Mouse (Mus musculus) urinary bladder, postnatal 14 days (tissue): Measurements from ENCODE around the gene Btbd18.
"Not testable (repeated sequence)": the region's sequence is repeated elsewhere in the genome, so short reads cannot be mapped to it uniquely, and the experiment has no call there.

ENCODE experiments used
- DNase-seq: peaks from one replicate; pipeline ENCODE4 v3.0.0; 2021; ENCODE audit warnings: low spot score

Gene Btbd18

GRCm38 (mm10) chr2:84647051-84647568, 11.8 kb upstream of the Btbd18 start:
- DNase-seq, result no peak

GRCm38 (mm10) chr2:84648369-84648768, 10.5 kb upstream of the Btbd18 start:
- DNase-seq, result no peak

- peak; percentile 28 for DNase-seq
Observed at GRCm38 (mm10) chr2:84649674-84650073, 9.2 kb upstream of the Btbd18 start.

DNA sequence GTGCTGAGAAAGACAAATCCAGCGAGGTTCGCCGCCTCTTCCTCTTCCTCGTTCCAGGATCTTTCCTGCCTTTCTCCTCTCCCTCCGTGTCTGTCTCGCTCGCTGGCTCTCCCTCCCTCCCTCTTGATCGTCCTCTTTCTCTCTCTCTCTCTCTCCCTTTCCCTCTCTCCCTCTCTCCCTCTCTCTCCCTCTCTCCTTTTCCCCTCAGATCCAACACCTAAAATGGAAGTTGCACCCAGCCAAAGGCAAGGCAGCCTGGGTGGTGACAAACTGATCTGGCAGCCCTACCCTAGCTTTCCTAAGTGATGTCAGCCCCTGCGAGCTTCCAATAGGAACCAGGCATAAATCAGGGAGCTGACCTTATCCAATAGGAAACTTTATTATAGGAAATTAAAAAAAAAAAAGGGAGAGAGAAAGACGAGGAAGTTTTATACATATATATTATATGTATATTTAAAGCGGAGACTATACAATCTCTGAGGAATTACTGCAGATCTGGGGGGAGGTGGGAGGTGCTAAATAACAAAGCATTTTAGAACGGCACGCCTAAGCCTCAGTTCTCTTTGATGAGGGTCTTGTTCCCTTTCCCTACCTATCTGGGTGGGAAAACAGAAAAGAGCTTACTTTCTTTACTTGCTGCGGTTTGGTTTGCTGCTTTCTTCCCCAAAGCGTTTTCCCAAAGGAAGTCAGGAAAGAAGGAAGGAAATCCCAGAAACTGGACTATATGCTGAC, 8.2 kb upstream of the Btbd18 start, which contains the start of gene Ctnnd1:
Gene Ctnnd1, minus strand, starts transcription at position 302 of the 732 bp plus-strand sequence.
- peak; percentile 87 for DNase-seq

- DNase-seq, result no peak
Observed at GRCm38 (mm10) chr2:84653354-84653753, 5.5 kb upstream of the Btbd18 start.

- DNase-seq, result no peak
Observed at GRCm38 (mm10) chr2:84655864-84656263, 3.0 kb upstream of the Btbd18 start.

GRCm38 (mm10) chr2:84660253-84660652, 1.4 kb downstream of the Btbd18 start:
- peak; percentile 53 for DNase-seq

- peak; percentile 50 for DNase-seq
Observed at GRCm38 (mm10) chr2:84662866-84663265, 4.0 kb downstream of the Btbd18 start.

DNA sequence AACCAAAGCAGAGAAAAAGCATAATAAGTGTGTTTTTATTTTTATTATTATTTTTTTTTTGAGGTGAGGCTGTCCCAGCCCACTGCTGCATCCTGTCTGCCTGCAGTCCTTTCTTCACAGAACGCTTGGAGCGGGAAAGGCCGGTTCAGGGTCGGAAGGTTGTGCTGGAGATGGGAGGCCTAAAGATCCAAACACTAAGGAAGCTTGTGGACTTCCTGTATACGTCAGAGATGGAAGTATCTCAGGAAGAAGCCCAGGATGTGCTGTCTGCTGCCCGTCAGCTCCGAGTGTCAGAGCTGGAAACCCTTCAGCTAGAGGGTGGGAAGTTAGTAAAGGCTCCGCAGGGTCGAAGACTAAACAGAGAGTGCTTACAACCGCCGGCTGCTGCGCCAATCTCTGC, 7.2 kb downstream of the Btbd18 start:
- DNase-seq, result no peak

DNA sequence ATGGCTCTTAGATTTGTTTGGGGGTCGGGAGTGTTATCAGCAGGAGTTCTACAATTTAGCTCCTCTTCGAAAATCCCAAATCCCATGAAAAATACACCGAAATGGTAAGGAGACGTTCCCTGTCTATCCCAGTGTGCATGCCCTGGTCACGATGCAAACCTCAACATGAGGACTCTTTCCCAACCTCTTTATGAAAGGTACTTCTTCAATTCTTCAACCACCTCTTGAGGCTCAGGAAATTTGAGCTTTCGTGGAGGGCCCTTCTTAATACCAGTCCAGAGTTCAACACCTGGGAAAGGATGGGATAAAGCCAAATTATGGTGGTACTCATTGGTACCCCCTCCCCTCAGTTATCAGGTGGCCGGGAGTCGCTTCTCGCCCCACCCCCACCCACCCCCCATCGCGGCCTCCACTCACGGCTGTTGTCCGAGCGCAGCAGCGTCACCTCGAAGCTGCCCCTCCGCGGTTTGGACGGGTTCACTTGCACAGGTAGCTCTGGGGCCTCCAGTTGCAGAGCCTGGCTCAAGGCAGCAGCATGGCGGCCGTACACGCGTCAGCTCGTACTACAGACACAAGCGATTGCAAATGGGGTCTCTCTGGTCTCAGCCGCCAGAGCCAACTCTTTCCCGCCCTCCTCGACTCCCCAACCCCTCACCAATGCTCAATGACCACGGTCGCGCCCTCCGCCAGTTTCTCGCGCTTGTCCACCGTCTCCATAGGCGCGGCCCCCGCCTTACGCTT, 11.1 kb downstream of the Btbd18 start:
- peak; percentile 36 for DNase-seq

DNA sequence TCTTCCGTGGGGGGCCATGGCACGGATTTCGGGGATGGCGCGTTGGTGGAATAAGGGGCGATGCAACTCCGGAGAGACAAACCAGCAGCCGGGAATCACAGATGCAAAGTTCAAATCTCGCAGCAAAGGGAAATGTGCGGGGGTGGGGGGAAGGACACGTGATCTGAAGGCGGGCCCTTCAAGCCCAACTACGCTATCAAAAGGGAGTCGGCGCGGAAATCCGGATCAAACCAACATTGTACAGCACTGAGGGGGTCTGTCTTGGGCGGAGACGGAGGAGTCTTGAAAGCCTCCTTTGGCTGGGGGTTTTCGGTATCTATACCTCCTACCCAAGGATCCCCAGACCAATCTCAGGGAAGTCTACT, 11.7 kb downstream of the Btbd18 start, which contains the start of gene Selenoh:
Gene Selenoh, minus strand, starts transcription at position 202 of the 365 bp plus-strand sequence.
- DNase-seq, result peak; percentile 86

GRCm38 (mm10) chr2:84671535-84671934, 12.7 kb downstream of the Btbd18 start:
- not testable (repeated sequence) for DNase-seq

DNA sequence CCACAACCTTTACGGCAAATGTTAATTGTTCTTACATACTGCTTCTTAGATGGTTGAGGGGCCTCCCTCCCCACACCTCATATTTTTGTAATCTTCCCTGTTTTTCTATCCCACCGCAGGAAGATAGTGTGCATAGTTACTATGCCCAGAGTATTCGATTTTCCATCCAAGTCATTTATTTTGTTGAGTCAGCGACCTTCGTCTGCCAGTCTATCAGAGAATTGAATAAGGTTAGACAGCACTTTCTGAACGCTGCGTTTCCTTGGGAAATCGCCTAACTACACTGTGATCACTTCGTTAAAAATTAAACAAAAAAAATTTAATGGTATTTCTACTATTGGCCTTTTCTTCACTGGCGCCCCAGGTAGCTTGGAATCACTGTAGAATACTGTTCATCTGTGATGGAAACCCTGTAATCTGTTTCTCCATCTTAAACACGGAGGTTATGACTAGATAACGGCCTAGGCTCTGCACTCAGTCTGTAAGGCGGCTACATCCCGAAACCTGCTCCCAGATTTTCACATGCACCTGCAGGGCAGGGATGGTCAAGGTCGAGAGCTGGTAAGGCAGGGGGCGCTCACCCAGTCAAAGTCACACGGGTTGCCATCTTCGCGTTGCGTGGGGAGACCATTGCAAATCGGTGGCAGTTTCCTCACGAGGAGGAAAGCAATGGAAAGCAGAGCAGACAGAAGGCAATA, 18.5 kb downstream of the Btbd18 start:
- no peak for DNase-seq

DNA sequence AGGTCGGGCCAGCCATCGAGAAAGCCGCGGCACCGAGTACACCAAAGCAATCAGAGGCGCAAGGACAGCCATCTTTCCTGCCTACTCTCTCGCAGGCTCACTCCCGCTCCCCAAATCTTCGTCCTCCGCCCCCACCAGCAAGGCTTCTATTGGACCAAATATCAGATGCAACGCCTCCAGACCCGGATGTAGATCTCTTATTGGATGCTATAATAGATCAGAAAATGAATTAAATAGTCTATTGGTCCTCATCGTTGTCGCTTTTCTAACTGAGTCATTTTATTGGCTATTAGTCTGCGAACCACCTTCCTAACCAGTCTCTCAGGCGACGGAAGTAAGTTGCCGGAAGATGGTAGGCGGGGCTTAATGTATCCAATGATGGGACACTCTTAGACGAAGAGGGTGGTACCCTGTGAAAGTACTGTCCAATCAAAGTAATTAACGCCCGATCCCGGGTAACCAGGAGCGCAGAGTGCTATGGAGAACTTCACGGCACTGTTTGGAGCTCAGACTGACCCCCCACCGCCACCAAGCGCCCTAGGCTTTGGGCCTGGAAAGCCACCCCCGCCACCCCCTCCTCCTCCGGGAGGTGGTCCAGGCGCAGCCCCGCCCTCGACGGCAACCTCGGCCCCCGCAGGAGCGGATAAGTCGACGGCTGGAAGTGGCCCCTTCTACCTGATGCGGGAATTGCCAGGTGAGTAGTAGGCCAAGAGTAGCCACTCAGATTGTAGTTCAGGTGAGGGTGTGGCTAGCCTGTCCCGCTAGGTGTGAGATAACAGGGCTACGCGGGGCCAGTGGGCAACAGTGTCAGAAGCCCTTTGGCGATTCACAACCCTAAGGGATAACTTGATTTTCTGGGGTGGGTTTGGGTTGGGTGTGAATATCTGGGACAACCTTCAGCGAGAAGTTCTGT, 19.3 kb downstream of the Btbd18 start, which contains the start of the genes Gm28635 and Med19:
Gene Gm28635, minus strand, starts transcription at position 74 of the 913 bp plus-strand sequence.
Gene Med19, plus strand, starts transcription at position 435 of the 913 bp plus-strand sequence.
- peak; percentile 94 for DNase-seq

GRCm38 (mm10) chr2:84679016-84679415, 20.1 kb downstream of the Btbd18 start, which contains the start of gene Tmx2:
TSS of gene Tmx2 (minus strand) at chr2:84679140.
- DNase-seq, result no peak

DNA sequence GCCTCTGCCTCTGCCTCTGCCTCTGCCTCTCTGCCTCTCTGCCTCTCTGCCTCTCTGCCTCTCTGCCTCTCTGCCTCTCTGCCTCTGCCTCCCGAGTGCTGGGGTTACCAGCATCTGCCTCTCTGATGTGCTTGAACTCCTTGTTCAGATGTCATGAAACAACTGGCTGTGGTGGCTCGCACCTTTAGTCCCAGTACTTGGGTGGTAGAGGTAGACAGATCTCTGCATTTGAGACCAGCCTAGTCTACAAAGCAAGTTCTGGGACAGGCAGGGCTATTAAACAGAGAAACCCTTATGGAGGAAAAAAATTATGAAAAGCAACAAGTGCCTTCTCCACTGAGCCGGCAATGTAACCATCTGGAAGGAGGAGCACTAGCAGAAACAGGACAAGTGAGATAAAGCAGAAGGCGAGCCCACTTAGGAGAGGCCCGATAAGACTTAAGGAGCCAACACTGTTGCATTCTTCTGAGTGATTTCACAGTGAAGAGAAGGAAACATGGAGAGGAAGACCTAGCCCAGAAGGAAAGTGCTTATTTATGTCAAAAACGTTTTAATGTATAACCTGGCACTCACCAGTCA, 23.8 kb downstream of the Btbd18 start:
- no peak for DNase-seq

GRCm38 (mm10) chr2:84688080-84688844, 29.4 kb downstream of the Btbd18 start:
- DNase-seq, result no peak

GRCm38 (mm10) chr2:84690050-84690449, 31.2 kb downstream of the Btbd18 start:
- DNase-seq, result no peak

GRCm38 (mm10) chr2:84695007-84695695, 36.3 kb downstream of the Btbd18 start:
- no peak for DNase-seq
